Mouse (Mus musculus) adrenal gland, postnatal 14 days (tissue): ENCODE data around the gene Nipal4. TPM values are rescaled to one million over a fixed set of nuclear protein-coding genes. Genes with fewer than 3 reads are reported as not detected.

Experiments used
- DNase-seq: peaks from one replicate; pipeline ENCODE4 v3.0.0; 2021; ENCODE audit warnings: mixed read lengths
- microRNA-seq, 2 experiments: library from miRNA; unstranded; fragments of <30 nt; microRNA quantifications; one replicate each; pipeline ENCODE4 v1.2.0; 2021
- total RNA-seq: library from RNA; stranded (reverse); gene quantifications from 2 replicates; pipeline ENCODE4 v1.2.3, GENCODE M21; 2021

Gene Nipal4
- total RNA-seq, 1 experiment from 2014 or later: not detected

DNA sequence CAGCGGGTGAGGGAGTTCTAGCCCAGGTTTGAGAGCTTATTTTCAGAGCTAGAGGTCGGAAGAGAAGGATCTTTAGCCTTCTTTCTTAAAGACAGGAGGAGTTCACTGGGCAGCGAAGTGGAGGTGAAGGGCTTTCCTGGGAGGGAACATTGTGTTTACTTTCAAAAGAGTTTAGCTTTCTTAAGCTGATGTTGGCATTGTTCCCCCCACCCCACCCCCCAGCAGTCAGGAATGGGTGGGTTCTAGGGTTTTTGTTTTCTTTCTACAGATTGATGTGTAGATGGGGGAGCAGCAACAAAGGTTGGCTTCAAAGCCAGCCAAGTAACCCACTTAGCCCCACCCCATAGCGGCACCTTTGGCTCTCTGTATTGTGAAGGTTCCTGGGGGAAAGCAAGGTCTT is 51.3 kb downstream of the Nipal4 start:
- no peak for DNase-seq

DNA sequence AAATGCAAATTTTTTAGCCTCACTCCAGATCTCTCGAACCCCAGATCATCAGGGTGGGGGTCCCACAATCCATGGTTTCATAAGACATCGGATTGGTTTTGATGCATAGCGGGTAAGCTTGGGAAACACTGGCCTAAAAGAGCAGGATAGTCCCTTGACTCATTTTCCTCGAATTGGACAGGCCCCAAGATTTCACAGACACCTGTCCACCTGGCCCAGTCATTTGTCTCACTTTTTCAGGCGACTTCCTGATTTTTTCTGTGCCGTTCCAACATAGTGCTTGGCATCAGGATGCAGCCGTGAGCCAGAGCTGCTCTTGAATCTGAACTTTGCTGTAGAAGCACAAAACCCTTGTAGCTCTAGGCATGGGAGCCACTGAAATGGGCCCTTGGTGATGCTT is 52.1 kb downstream of the Nipal4 start:
- DNase-seq: no peak

DNA sequence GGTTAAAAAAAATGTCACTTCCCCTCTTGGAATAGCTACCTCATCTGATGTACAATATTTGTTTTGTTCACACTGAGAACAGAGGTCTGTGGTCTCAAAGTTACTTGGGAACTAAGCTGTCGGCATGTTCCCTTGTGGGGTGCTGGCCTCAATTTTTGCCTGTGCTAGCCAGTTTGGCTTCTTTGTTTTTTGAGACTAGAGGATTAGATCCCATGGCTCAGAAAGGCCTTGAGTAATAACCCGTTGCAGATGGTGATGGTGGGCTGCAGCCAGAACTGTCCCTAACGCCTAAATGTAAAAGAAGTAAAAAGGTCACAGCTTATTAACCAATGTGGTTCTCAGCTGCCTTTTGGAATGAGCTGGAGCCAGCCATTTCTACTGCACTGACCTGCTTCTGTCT is 53.1 kb downstream of the Nipal4 start:
- no peak for DNase-seq

DNA sequence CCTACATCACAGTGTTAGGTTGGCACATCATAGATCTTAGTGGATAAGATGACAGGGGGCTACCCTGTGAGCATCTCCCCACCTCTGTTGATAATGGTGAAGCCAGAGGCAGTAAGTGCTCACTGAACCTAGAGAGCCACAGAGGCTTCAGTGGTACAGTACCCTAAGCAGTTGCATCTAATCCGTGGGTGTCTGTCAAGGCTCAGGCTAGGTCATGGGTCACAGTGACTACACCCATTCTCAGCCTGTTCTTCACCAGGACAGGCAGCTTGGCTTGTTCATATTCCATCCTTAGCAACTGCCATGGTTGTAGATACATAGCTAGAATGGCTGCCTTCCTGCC is 55.4 kb downstream of the Nipal4 start:
- no peak for DNase-seq

DNA sequence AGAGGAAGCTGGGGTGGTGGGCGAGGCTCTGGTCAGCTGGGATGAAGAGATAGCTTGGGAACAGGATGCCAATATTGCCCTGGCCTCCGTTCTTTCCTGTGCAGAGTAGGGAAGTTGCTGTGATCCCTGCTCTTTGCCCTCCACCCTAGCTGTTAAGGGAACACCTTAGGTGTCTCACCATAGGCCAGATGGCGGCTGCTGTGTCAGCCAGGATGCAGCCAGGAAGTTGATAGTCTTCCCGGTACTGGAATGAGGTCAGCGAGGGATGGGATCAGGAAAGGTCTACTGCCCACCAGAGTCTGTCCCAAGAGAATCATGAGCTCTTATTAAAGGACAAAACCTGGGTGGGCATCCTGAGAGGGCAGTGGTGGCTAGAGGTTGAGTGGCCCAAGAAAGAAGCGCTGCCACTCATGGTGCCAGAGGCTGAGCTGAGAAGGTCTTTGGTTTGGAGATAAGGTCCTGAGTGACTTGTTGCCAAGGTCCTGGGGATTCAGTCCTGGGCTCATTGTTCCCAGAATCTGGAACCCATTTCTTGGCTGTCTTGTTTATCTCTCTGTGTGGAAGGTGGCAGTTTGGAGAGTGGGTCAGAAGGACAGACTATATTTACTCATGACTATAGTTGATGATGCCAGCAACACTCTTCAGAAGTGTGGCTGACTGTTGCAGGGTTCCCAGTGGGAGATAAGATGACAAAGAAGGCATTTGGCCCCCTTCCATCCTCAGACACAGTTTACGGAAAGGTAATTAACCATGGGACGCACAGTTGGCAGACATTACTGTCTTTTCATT is 56.0 kb downstream of the Nipal4 start:
- DNase-seq: no peak

DNA sequence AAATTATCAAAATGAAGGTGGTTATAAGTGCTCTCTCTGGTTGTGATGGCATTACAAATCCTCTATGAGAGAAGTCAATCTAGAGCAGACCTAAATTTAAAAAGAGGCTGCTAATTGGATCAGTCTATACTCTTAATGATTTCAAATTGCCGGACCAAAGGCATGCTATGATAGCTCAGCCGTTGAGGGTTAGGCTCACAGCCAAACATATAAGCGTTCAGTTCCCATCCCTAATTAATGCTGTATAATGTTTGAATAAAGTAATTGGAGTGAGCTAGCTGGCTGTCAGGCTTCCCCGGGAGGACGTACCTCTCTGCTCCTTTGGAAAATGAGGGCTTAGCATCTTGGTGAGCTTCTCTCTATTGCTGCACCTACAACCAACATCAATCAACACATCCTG is 57.1 kb downstream of the Nipal4 start:
- DNase-seq: no peak

DNA sequence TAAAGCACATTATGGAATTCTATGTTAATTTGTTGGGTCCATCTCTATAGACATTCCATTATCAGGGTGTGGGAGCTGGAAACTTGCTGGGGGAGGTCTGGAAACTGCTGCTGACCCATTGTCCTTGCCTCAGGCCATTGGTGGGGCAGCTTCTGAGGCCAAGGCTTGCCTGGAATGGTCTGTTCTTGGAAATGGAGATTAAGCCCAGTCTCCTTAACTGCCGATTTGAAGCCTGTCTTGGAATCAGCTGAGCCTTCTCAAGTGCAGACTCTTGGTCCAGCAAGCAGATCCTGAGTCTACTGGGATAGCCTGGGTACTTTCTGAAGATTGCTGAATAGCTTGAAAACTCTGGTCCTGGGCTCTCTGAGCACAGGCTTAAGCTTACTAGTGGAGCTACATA is 59.3 kb downstream of the Nipal4 start:
- DNase-seq: no peak

DNA sequence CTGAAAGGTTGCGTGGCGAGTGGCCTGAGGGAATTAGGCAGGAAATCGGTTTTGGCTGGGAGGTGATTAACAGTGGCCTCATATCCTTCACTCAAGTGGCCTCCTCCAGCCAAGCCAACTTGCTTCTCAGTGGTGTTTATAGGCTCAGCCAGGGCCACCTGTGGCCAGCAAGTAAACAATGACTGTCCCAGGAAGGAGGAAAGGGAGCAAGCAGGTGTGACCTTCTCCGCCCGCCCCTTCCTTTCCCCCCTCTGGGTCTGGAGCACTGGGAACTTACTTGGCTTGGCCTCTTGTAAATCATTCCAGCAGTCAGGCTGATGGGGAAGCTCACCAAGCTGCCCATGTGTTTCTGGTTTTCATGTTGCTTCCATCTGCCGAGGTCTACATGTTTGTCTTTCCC is 64.2 kb downstream of the Nipal4 start:
- DNase-seq: peak; percentile 44

Small RNAs within 50 kb of the gene (microRNA-seq; reads per million reads assigned to microRNA genes)
- gene Mir7239: 0 reads per million in 2 experiments
- gene Mir8100: 0 reads per million in 2 experiments

Other genes with a start within 250 kb of the Nipal4 start
- gene Lsm11, start 221.6 kb downstream of the Nipal4 start, total RNA-seq: 12.5 and 14.2 TPM in 2 replicates
- gene Thg1l, start 211.0 kb downstream of the Nipal4 start, total RNA-seq: 15.3 and 19.1 TPM in 2 replicates
- 0.26 and 0.45 TPM in 2 replicates for gene Sox30, start 186.2 kb downstream of the Nipal4 start, total RNA-seq
- gene Gm12166, start 114.2 kb downstream of the Nipal4 start, total RNA-seq: 0.86 and 4.1 TPM in 2 replicates
- gene Adam19, start 110.5 kb downstream of the Nipal4 start, total RNA-seq: 10.7 and 13.2 TPM in 2 replicates
- gene Fndc9, start 69.0 kb upstream of the Nipal4 start, total RNA-seq: not detected in 2 replicates
- 47.1 and 47.7 TPM in 2 replicates for gene Cyfip2, start 146.4 kb upstream of the Nipal4 start, total RNA-seq
- gene Itk, start 223.0 kb upstream of the Nipal4 start, total RNA-seq: 0.74 and 6.8 TPM in 2 replicates
- not detected in 2 replicates for gene Fam71b, start 230.1 kb upstream of the Nipal4 start, total RNA-seq